Mouse (Mus musculus): Measurements from ENCODE around the gene Slc1a7. TPM values are rescaled to one million over a fixed set of nuclear protein-coding genes. Genes with fewer than 3 reads are reported as not detected.

Gene Slc1a7
- total RNA-seq, 2 experiments from 2014 or later = 0.10 TPM; not detected in 1

- no peak for DNase-seq
- intact Hi-C loops (cut with DNase I) = no loop called here
Measured at GRCm38 (mm10) chr4:108037027-108037426, 68.9 kb downstream of the Slc1a7 start.

- DNase-seq = no peak
- intact Hi-C loops (cut with DNase I) = no loop called here
Measured at GRCm38 (mm10) chr4:108045136-108046107, 77.3 kb downstream of the Slc1a7 start.

- peak; percentile 31 to 52 for DNase-seq
- intact Hi-C loops (cut with DNase I) = no loop called here
Measured at GRCm38 (mm10) chr4:108046136-108046535, 78.0 kb downstream of the Slc1a7 start.

GRCm38 (mm10) chr4:108051687-108052274 is 83.6 kb downstream of the Slc1a7 start:
- intact Hi-C loops (cut with DNase I) = loop anchor here (5.0 kb wide), 1 partner anchor 679 kb away; no protein-coding TSS in a partner anchor

GRCm38 (mm10) chr4:108052673-108053072 is 84.5 kb downstream of the Slc1a7 start:
- intact Hi-C loops (cut with DNase I) = loop anchor here (5.0 kb wide), 1 partner anchor 680 kb away; no protein-coding TSS in a partner anchor

More at GRCm38 (mm10) chr4:108051687-108052274, 83.6 kb downstream of the Slc1a7 start:
- peak in 1 of 2 experiments; percentile 34 for DNase-seq

GRCm38 (mm10) chr4:108055873-108056272 is 87.7 kb downstream of the Slc1a7 start:
- no peak for DNase-seq
- intact Hi-C loops (cut with DNase I) = no loop called here

More at GRCm38 (mm10) chr4:108052673-108053072, 84.5 kb downstream of the Slc1a7 start:
- no peak for DNase-seq

GRCm38 (mm10) chr4:108057247-108057646 is 89.1 kb downstream of the Slc1a7 start:
- intact Hi-C loops (cut with DNase I) = no loop called here
- no peak for DNase-seq

GRCm38 (mm10) chr4:108058166-108058565 is 90.0 kb downstream of the Slc1a7 start:
- peak; percentile 26 to 37 for DNase-seq
- intact Hi-C loops (cut with DNase I) = no loop called here

- no peak for DNase-seq
- intact Hi-C loops (cut with DNase I) = no loop called here
Measured at GRCm38 (mm10) chr4:108059601-108060379, 91.7 kb downstream of the Slc1a7 start.

- intact Hi-C loops (cut with DNase I) = no loop called here
- DNase-seq = no peak
Measured at GRCm38 (mm10) chr4:108060774-108061173, 92.6 kb downstream of the Slc1a7 start.

GRCm38 (mm10) chr4:108062524-108062923 is 94.4 kb downstream of the Slc1a7 start:
- intact Hi-C loops (cut with DNase I) = no loop called here

More at GRCm38 (mm10) chr4:108062524-108062923, 94.4 kb downstream of the Slc1a7 start:
- no peak for DNase-seq

Other genes starting within 250 kb of the Slc1a7 start
- 1 to 10 TPM in 1 of 2 experiments, under 1 TPM in 1; 0.67 to 1.1 TPM for gene Lrp8, start 166.1 kb upstream of the Slc1a7 start, total RNA-seq (2021)
- 10 to 100 TPM; 64.4 to 65.4 TPM for gene Magoh, start 88.6 kb upstream of the Slc1a7 start, total RNA-seq (2021)
- gene 0610037L13Rik, start 78.5 kb upstream of the Slc1a7 start, total RNA-seq (2021) = 10 to 100 TPM; 67.2 to 70.7 TPM
- gene Cpt2, start 44.7 kb upstream of the Slc1a7 start, total RNA-seq (2021) = 100 to 1,000 TPM; 206 to 222 TPM
- 10 to 100 TPM; 12.1 to 24.1 TPM for gene Podn, start 128.1 kb downstream of the Slc1a7 start, total RNA-seq (2021)
- gene Scp2, start 176.7 kb downstream of the Slc1a7 start, total RNA-seq (2021) = 100 to 1,000 TPM; 189 to 194 TPM
- gene Echdc2, start 197.1 kb downstream of the Slc1a7 start, total RNA-seq (2021) = 10 to 100 TPM; 32.5 to 34.2 TPM
- not detected for gene Zyg11a, start 249.7 kb downstream of the Slc1a7 start, total RNA-seq (2021)